Mouse (Mus musculus) right cerebral cortex, postnatal 4 days (tissue): ENCODE measurements around the gene Snd1.

Experiments
- DNase-seq: peaks from one replicate; pipeline ENCODE4 v3.0.0-alpha.2; 2022

Gene Snd1

DNA sequence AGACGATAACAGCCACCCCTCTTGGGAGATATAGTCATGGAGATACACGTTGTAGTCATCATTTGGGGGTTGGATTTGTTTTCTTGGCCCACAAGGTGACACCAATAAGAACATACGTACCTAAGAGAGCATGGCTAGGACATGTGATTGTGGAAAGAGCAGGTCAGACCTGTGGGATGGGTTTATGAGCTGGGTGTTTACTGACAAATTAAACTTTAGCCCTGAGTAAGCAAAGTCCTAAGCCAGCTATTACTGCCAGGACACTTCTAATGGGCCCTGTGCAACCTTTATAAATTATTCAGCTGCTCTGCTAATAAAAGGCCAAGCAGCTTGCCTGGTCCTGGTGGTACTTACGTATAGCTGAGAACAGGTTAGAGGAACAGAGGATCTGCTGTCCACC, 283.4 kb downstream of the Snd1 start:
- no peak for DNase-seq

DNA sequence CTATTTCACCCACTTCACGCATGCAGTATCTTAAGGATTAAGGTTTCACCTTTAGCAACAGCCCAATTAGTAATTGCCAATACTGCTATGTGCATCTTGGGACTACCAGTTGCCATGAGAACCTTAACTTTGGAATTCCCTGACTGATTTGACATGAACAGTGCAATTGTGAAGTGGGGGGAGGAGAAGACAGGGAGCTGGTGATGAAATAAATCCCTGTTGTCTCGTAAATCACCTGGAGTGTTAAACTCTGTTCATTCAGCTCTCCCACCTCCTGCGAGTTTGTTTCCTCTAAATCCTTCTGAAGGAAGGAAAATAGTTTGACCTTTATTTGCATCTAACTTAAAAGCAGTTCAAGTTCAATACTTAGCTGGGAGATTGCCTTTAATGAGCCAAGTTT, 286.8 kb downstream of the Snd1 start:
- no peak for DNase-seq

DNA sequence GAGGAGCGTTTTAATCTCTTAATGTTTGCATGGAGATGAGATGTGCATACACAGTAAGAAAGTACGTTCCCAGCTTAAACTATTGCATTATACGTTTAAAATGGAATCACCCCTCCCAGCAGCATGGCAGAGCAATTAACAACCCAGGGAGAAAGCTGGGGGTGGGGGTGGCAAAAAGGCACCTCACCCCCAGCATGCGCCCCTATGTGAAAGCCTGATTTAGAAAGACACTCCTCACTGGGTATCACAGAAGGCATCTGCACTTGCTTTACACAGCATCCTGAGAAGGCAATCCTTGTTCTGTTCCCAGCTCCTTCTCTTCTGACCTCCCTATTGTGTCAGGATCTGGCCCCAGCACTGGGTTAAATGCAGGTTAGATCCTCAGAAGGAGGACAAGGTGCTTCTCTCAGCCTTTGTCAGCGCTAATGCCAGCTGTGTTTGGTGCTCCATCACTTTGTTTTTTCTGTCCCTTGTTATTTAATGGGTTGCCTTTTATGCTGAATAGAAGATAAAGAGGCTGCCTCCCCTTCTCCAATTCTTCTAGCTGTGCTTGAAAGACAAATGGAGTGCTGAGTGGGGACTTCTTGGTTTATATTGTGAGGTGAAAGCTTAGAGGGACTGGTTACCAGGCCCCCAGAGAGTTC, 287.3 kb downstream of the Snd1 start:
- DNase-seq, result no peak

DNA sequence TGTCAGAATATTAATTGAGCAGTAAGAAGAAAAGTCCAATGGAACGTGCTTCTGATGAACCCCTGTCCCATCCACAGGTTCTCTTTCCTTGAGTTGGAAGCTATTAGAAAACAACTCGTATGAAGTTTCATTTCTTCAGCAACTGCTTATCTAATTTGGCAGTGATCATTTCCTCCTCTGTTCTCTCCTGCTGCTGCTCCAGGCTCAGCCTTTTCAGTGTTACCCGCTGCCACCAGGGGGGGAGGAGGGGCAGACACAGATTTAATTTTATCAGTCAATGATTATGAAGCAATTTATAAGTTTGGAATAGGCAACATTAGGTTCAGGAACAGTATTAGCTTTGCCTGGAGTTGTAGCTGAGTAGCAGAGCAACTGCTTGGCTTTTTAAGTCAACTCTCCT, 291.7 kb downstream of the Snd1 start:
- DNase-seq, result no peak

DNA sequence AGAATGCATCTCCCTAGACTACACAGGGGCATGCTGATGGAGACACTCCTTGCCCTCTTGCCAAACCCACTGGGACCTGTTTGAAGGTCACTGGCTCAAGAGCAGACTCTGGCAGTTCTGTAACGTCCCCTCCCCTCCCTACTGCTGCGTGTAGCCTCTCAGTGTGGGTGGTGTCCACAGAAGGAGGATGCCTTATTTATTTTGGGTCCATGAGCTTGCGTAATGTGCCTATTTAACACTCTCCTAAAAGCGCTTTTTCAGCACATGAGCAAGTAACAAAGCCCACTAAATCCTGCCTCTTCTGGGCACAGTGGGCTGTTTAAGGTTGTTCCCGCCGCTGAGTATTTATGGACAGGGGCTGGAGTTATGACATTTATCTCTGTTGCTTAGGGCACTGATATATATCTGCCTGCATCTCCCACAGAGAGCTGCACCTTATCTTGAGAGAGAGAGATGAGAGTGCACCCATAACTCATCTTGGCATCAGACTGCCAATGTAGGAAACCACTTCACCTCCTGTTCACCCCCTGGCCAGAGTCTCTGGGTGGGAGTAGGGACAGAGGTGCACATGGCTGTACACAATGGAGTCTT, 293.0 kb downstream of the Snd1 start:
- DNase-seq, result no peak

DNA sequence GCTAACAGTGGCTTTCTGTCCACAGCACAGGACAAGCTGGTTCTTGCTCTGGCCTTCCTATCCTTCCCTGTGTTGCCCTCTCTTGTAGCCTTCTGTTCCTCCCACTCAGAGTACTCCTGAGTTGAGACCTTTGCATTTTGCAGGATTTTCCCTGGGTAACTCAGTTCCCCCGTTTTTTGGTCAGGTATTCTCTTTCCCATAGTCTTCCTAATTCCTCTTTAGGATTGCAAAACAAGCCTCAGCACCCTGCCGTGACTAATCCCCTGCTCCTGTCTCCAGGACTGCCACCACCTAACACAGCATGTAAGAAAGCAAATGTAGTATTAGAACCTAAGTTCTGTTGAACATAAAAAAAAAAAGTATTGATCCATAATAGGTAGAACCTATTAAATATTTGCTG, 296.4 kb downstream of the Snd1 start:
- no peak for DNase-seq

DNA sequence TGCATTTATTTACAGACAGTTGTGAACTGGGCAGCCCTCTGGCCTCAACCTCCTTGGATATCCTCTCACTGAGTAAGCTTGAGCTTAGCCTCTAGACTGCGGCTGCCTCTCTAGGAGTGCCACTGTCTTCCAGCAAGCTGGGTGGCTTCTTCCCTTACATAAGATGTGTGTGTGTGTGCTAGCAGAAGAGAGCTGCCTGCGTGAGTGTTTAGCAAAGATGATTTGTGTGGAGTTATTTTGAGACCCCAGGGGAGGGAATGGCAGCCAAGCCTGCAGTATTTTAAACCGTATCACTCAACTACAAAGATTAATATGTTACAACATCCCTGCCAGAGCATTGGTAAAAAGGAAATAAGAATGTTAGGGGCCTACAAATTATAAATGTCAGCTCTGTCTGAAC, 306.8 kb downstream of the Snd1 start:
- DNase-seq, result no peak

DNA sequence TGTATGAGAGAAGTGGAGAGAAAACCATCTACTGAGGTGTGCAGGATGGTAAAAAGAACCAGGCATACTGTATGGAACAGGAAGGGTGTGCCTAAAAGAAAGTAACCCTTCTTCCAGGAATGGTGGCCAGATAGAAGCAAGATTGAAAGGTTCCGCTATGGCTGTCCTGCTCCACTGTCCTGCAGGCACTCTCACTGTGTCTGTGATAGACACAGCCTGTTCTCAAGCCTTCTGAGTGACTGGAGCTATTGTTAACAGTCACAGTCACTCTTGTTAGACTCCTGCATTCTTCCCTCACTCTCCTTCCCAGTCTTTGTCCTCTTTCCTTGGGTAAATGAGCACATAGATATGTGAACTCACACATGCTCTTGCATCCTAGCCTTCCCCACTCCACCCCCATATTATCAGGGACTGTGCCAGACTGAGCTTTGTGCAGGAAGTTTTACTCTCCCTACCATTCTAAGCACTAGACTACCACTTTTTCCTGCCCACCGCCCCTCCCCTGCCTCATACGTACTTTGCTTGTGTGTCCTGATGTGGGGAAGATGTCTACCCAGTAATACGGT, 308.2 kb downstream of the Snd1 start:
- no peak for DNase-seq

DNA sequence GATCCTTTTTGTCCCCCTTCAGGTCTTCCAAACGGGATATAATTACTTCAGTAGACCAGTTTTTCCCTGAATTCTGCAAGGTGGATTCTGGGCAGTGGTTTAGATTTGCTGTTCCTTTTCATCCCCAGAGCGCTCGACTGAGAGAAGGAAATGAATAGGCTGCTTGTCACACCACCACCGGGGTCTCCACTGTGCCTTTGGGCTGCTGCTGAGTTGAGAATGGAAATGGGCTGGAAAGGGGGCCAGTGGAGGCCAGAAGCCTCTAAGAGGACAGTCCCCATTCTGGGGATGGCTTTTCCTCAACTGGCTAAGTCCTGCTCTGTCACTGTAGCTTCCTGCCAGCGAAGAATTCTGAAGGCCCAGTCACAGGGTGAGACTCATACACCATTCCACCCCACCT, 309.0 kb downstream of the Snd1 start:
- DNase-seq, result no peak

DNA sequence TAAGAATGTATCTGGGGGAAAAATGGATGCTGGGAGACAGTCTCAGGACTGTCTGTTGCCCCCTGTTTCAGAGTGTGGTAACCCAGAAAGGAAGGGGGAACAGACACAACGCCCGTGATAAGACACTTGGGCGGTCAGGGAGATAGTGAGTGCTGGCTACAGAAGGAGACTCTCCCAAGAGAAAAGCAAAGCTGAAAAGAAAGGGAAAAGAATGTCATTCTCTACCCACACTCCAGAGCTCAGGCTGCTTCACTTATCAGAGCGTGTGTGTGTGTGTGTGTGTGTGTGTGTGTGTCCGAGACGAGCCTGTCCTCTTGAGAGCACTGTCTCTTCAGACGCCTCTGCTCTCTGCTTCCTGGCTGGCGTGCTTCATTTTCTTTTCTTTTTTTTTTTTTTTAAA, 310.8 kb downstream of the Snd1 start:
- no peak for DNase-seq

DNA sequence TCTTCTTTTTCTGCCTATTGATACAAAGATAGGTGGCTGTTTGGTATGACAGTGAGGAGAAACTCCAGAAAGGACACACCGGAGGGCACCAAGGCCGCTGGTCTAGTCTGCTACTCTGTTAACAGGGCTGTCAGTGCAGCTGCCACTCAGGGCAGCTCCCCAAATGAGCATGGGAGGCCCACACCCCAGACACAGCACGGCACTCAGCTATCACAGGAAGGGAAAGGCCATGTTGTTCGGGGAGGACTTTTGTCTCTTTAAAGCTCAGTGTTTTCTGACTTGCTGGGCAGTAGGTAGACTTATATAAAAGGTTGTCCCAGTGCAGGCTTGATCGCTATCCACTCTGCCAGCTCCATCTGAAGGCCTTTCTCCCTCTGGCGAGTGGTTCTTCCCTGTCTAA, 312.2 kb downstream of the Snd1 start:
- DNase-seq, result no peak

DNA sequence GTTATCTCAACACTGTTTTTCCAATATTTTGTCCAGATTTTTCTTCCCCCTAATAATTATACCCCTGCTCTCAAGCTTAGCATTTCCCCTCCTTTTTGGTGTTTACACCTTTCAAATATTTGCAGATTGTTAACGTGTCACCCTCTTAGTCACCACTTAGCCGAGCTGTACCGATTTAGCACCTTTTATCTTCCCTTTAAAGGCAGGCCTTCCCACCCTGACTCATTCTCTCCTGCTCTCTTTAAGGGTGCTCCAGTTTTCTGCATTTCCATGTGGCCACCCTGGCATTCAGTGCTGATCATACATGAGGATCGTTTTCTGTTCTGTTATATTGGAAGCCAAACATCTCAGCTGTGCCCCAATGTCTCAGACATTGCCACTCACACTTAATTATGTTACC, 314.7 kb downstream of the Snd1 start:
- DNase-seq, result no peak

DNA sequence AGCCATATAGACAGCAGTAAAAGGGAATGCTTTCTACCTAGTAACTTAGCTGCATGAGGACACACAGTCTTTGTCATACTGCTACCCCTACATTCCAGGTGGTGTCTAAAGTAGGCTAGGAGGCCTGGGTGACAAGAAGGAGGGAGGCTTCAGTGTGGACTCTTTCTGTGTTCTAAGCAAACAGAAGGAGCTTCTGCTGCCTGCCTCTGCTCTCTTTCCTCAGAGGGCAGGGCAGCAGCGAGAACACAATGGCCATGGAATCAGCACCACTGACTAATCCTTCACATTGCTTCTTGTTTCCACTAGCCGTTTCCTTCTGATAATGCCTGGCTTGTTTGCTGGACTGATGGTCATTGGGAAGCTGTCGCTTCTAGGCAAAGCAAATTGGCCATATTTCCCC, 316.2 kb downstream of the Snd1 start:
- DNase-seq, result no peak

DNA sequence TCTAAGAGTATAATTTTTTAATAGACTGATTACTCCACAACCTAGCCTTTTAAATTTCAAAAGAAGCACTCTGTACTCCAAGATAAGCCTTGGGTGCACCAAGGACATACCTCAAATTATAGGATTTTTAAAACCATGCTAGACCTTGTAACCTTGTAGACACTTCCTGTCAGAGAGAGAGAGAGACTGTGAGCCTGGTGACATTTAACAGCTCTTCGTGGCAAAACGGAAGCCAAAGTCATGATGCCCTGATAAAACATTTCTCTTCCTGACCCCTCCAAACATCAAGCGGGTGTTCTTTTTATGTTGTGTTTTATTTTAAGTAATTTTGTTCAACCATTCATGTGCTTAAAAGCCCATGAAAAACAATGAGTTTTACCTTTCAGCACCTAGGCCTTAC, 316.9 kb downstream of the Snd1 start:
- no peak for DNase-seq

DNA sequence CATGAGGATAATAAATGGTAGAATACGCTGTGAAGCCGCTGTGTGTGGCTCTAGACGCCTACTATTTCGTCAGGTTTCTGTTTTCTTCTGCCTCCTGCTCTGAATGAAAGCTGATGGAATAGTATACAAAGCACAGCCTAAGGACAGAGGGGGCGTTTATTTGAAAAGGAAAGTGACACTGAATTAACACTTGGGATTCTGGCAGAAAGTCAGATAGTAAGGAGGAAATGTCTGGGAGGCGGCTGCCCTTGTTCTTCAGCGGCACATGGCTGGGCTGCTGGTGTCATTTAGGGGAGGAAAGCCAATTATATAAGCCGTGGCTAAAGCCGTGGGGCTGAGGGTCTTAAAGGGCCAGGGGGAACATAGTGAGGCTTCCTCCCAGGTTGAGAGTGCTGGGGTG, 320.4 kb downstream of the Snd1 start:
- DNase-seq, result no peak

DNA sequence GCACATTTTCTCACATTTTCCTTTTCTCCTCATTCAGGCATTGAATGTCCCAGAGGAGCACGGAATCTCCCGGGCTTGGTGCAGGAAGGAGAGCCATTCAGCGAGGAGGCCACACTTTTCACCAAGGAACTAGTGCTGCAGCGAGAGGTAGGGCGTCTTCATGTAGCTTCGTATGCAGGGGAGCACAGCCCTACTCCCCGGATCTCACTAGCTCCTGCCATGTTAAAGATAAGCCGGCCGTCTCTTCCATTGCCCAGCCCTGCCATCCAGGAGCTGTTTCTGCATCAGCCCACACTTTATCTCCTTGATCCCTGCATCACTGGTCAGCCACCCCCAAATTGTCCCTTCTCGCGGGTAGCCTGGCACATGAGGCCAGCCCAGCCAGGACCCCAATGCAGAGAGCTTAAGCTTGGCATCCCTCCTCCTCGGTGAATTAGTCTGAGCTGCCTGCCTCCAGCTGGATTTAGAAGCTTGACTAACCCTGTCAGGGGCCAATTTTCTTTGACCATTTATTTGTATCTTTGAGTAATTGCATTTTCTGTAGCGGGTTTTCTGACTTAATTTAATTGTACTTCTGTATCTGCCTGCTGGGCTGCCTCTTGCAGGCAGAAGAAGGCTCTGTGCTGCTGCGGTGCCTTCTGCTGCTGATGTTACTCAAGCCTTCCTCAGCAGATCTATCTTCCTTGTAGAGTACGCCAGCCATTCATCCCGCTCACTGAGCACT, 321.0 kb downstream of the Snd1 start:
- DNase-seq, result no peak

DNA sequence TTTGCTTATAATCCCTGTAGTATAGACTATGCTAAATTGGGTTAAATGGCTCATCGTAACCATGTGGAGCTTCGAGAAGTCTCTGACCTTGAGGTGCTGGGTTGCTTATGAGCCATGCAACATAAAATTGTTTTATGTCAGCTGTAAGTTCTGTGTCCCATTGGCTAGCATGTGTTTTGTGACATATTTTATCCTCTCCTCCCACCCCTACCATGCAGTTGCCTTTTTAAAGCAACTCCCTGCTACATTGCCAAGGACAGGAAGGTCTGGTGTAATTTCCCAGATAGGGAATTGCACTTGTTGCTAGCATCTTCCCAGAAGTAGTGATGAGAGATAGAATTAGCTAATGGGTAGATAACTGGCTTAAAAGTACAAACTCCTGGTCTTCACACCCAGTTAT, 324.9 kb downstream of the Snd1 start:
- DNase-seq, result no peak

DNA sequence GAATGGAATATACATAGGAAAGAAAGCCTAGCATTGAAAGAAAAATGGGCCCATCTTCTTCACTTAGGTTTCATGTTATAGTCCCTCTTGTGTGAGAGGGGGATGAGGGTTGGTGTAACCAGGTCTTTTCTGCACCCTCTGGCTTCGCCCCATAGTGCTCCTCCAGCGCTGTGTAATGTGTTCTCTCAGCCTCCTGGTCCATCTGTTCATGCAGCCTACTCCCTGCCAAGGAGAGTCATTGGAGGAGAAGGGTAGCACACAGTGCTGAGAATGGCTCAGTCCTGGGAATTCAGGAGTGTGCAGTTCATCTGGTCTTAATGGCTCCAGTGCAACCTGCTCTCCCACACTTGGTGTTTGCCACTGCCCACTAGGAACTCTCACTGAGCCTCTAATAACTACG, 326.0 kb downstream of the Snd1 start:
- no peak for DNase-seq

DNA sequence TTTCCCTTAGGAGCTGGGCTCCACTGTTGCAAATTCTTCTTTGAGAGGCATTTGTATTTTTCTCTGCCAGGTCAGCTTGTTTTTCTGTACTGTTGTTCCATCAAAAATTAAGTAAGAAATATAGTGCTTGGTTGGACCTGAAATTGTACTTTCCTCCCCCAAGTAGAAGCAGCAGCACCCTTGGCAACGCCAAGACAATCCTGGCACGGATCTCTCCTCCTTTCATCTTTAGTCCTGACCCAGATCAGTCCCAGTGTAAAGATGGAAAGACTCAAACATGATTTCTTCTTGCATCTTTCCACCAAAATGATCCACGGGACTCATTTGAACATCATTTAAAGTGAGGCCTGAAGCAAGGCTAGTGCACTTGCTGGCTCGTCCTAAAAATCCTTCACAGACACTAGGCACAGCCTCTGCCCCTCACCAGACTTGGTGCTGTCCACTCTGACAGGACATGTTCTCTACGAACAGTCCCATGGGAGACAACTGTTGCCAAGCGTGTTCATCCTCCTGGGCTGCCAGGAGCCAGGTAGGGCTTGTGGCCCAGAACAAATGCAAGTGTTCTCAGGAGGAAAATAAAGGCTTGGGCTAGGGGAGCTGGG, 328.8 kb downstream of the Snd1 start:
- DNase-seq, result no peak

DNA sequence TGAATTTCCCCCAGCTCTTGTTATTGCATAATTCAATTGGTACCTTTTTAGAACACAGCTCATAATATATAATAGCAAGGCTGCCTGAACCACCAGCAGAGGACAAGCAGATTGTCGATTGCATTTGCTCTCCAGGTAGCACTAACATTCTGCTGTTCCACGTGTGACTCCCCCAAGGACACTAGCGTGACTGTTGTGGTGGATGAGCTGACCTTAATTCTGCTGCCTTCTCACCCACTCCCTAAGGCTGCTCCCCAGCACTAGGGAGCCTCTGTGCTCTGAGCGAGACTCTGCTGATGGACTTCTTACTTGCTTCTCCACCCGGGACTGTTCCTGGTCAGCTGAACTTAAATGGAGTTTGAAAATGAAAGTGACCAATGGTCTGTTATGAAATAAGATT, 329.8 kb downstream of the Snd1 start:
- no peak for DNase-seq

DNA sequence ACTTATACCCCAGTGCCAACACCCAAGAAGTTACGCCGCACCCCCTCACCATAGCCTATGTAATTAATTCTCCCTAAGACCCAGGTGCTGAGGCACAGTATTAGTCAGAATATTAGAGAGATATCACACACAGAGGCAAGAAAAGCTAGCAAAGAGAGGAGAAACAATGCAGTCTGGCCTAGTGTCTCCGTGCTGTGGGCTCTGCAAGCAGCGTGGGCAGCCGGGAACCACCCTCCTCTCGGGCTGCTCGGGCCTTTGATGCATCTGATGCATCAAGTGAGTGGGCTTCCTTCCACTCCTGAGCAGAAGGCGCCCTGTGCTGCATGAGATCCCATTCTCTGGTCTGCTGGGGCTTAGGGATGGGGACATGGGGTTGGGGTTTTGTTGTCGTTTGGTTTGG, 338.1 kb downstream of the Snd1 start:
- no peak for DNase-seq

DNA sequence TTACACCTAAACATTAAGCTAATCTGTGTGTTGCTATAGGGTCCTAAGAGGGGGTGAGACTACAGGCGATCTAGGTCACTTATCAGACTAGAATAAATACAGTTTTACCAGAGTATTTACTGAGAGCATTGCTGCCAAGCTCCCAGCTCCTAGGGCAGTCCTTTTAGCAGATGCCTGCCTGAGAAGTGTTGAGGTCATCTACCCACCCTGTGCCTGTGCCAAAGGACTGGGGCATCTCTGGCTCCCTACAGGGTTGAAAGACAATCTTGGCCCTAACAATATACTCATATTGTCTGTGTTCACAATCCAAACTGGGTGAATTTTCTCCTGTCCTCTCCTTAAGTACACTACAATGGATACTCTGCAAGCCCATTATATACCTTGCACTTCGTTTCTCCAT, 340.0 kb downstream of the Snd1 start:
- no peak for DNase-seq

DNA sequence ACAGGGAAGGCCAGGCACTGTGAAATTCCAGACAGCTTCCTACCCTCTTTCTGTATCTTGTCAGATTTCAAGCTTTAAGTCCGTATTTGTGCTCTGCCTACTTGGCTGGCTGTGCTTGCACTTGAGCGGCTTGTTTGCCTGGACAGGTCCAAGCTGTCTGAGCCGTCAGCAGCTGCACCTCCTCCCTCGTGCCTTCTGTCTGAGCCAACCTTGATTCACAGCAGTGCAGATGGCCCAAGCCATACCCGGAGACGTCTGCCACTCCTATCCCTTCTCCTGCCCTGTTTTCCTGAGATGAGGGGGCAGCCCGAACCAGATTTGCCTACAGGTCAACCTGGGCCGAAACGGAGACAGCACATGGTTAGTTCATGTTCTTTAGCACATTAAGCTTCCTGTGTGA, 342.1 kb downstream of the Snd1 start:
- no peak for DNase-seq
